Mouse (Mus musculus) kidney, postnatal 4 days (tissue): Measurements from ENCODE around the gene Olfr311.

Experiments used
- DNase-seq, 2 experiments: peaks; one replicate each; pipeline ENCODE4 v3.0.0; 2021; ENCODE audit warnings: mixed read lengths in 2 of 2

Olfr311 gene

DNA sequence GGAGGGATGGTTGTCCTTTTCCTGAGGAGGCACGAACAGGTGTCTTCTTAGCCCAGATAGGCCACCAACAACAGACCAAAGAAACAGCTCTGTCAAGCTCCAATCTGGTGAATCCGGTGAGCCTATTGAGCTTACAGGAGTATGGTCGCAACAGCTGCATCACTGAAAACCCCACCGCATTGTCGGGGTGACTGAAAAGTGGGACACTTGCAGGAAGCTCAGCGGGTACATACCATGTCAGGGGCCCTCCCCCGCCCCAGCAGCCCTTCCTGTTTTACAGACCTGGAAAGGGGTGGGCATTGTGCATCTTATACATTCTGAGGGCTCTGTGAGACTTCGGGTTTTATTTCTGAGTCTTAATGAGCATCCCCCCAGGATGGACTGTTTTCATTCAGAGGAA lies 44.7 kb downstream of the Olfr311 start:
- no peak for DNase-seq

DNA sequence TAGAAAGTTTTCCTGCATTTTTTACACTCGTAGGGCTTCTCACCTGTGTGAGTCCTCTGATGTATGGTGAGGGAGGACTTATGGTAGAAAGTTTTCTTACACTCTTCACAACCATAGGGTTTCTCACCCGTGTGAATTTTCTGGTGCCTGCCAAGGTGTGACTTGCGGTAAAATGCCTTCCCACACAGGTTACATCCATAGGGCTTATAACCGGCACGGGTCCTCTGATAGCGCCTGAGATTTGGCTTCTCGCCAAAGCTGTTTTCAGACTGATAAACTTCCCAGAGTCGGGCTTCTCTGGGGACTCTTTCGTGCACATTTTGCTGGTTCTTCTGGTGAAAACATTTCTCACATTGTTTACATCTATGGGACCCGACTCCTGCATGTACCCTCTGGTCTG lies 51.5 kb downstream of the Olfr311 start:
- DNase-seq = no peak
